Mouse (Mus musculus): ENCODE results near the gene Sdk2.

Sdk2 gene

GRCm38 (mm10) chr11:114066951-114067762 lies at the start of gene Sdk2:
Gene Sdk2, minus strand, starts transcription at chr11:114067046.
- peak; percentile 52 for DNase-seq (ENCODE audit: low spot score)

GRCm38 (mm10) chr11:114115077-114115476 lies 48.2 kb upstream of the Sdk2 start:
- DNase-seq (ENCODE audit: low spot score): no peak

GRCm38 (mm10) chr11:114114674-114115073 lies 47.8 kb upstream of the Sdk2 start:
- no peak for DNase-seq (ENCODE audit: low spot score)

- DNase-seq (ENCODE audit: low spot score): no peak
Observed at GRCm38 (mm10) chr11:114110851-114111250, 44.0 kb upstream of the Sdk2 start.

- DNase-seq (ENCODE audit: low spot score): no peak
Observed at GRCm38 (mm10) chr11:114093636-114094035, 26.8 kb upstream of the Sdk2 start.

GRCm38 (mm10) chr11:114093175-114093574 lies 26.3 kb upstream of the Sdk2 start:
- DNase-seq (ENCODE audit: low spot score): no peak

- no peak for DNase-seq (ENCODE audit: low spot score)
Observed at GRCm38 (mm10) chr11:114080606-114081005, 13.8 kb upstream of the Sdk2 start.

- DNase-seq (ENCODE audit: low spot score): no peak
Observed at GRCm38 (mm10) chr11:114072644-114073043, 5.8 kb upstream of the Sdk2 start.

- DNase-seq (ENCODE audit: low spot score): no peak
Observed at GRCm38 (mm10) chr11:114071998-114072397, 5.2 kb upstream of the Sdk2 start.

- no peak for DNase-seq (ENCODE audit: low spot score)
Observed at GRCm38 (mm10) chr11:114070881-114071280, 4.0 kb upstream of the Sdk2 start.

- DNase-seq (ENCODE audit: low spot score): no peak
Observed at GRCm38 (mm10) chr11:114070131-114070530, 3.3 kb upstream of the Sdk2 start.

- DNase-seq (ENCODE audit: low spot score): peak; percentile 53
Observed at GRCm38 (mm10) chr11:114068390-114068789, 1.5 kb upstream of the Sdk2 start.

GRCm38 (mm10) chr11:114066098-114066950 lies 522 bp downstream of the Sdk2 start:
- peak; percentile 36 for DNase-seq (ENCODE audit: low spot score)

- no peak for DNase-seq (ENCODE audit: low spot score)
Observed at GRCm38 (mm10) chr11:114065596-114065995, 1.2 kb downstream of the Sdk2 start.

- peak; percentile 12 for DNase-seq (ENCODE audit: low spot score)
Observed at GRCm38 (mm10) chr11:114064871-114065388, 1.9 kb downstream of the Sdk2 start.

GRCm38 (mm10) chr11:114061946-114062345 lies 4.9 kb downstream of the Sdk2 start:
- no peak for DNase-seq (ENCODE audit: low spot score)

- no peak for DNase-seq (ENCODE audit: low spot score)
Observed at GRCm38 (mm10) chr11:114061265-114061664, 5.6 kb downstream of the Sdk2 start.

GRCm38 (mm10) chr11:114056351-114056750 lies 10.5 kb downstream of the Sdk2 start:
- no peak for DNase-seq (ENCODE audit: low spot score)

- no peak for DNase-seq (ENCODE audit: low spot score)
Observed at GRCm38 (mm10) chr11:114054581-114055315, 12.1 kb downstream of the Sdk2 start.

- no peak for DNase-seq (ENCODE audit: low spot score)
Observed at GRCm38 (mm10) chr11:114051361-114051760, 15.5 kb downstream of the Sdk2 start.

GRCm38 (mm10) chr11:114050511-114050910 lies 16.3 kb downstream of the Sdk2 start:
- no peak for DNase-seq (ENCODE audit: low spot score)

- DNase-seq (ENCODE audit: low spot score): peak; percentile 38
Observed at GRCm38 (mm10) chr11:114047887-114048331, 18.9 kb downstream of the Sdk2 start.

All from yolk sac, embryonic 10.5 days (tissue).